Mouse (Mus musculus) ES-E14 (cell line): ENCODE measurements around the gene Foxs1. TPM values are rescaled to one million over a fixed set of nuclear protein-coding genes. Genes with fewer than 3 reads are reported as not detected.

ENCODE experiments used
- DNase-seq: peaks from one replicate; pipeline ENCODE4 v3.0.0-alpha.2; 2013; ENCODE audit warnings: low read depth, low spot score
- H3K27ac ChIP-seq: 2 replicates; pipeline ENCODE4 v1.5.1; 2012; ENCODE audit warnings: low read depth, mild to moderate bottlenecking, low read length, moderate library complexity, mixed read lengths; ENCODE audit not compliant: poor library complexity, insufficient read depth, severe bottlenecking
- H3K36me3 ChIP-seq: 2 replicates; pipeline ENCODE4 v1.6.1; 2012; ENCODE audit warnings: mild to moderate bottlenecking, low read length, moderate library complexity, mixed read lengths; ENCODE audit not compliant: control insufficient read depth, poor library complexity, insufficient read depth, severe bottlenecking
- H3K4me1 ChIP-seq, 2 experiments: fragments of 150-350 bp in 1 of 2; sonication (generic) in 1 of 2; 2 replicates each; pipeline ENCODE4 v1.6.1; 2012; ENCODE audit warnings: low read length in 2 of 2, mild to moderate bottlenecking in 1 of 2, mixed read lengths in 1 of 2; ENCODE audit not compliant: control insufficient read depth in 2 of 2, insufficient read depth in 2 of 2, poor library complexity in 1 of 2
- H3K4me3 ChIP-seq, 2 experiments: fragments of 150-350 bp in 1 of 2; sonication (generic) in 1 of 2; 2 replicates each; pipeline ENCODE4 v1.5.1; 2012; ENCODE audit warnings: low read length in 2 of 2, low read depth in 1 of 2, mild to moderate bottlenecking in 1 of 2, mixed read lengths in 1 of 2; ENCODE audit not compliant: insufficient read depth in 1 of 2, poor library complexity in 1 of 2, severe bottlenecking in 1 of 2
- H3K9ac ChIP-seq: 2 replicates; pipeline ENCODE4 v1.6.1; 2012; ENCODE audit warnings: low read depth, mild to moderate bottlenecking, low read length, mixed read lengths; ENCODE audit not compliant: poor library complexity, insufficient read depth, severe bottlenecking
- H3K9me3 ChIP-seq: fragments of 150-350 bp; sonication (generic); 2 replicates; pipeline ENCODE4 v1.6.1; 2012; ENCODE audit warnings: low read depth, mild to moderate bottlenecking, low read length; ENCODE audit not compliant: control insufficient read depth, insufficient read depth
- CHD2 ChIP-seq: IDR thresholded peaks from 2 replicates; pipeline ENCODE4 v1.6.1; 2014; ENCODE audit warnings: mild to moderate bottlenecking, low read depth, low read length, inconsistent platforms
- HCFC1 ChIP-seq: IDR thresholded peaks from 2 replicates; pipeline ENCODE4 v1.6.1; 2012; ENCODE audit warnings: low read length, inconsistent platforms, borderline replicate concordance; ENCODE audit not compliant: insufficient read depth
- MAFK ChIP-seq: IDR thresholded peaks from 2 replicates; pipeline ENCODE4 v1.6.1; 2014; ENCODE audit warnings: mild to moderate bottlenecking, low read depth, low read length, inconsistent platforms; ENCODE audit not compliant: insufficient read depth
- ZC3H11A ChIP-seq: IDR thresholded peaks from 2 replicates; pipeline ENCODE4 v1.6.1; 2012; ENCODE audit warnings: low read depth, mild to moderate bottlenecking, inconsistent platforms, low read length, borderline replicate concordance
- ZNF384 ChIP-seq: IDR thresholded peaks from 2 replicates; pipeline ENCODE4 v1.6.1; 2012; ENCODE audit warnings: low read depth, low read length, inconsistent platforms
- in situ Hi-C, 2 experiments: fragments of 600-800 bp; cut with MboI; formaldehyde crosslinking; loops; one replicate each; pipeline ENCODE4 v1.15.1; 2025; ENCODE audit warnings: low sequenced_read_pairs in 2 of 2, inconsistent platforms in 1 of 2; ENCODE audit not compliant: unreplicated experiment in 2 of 2
- total RNA-seq: library from RNA; depleted of rRNA; stranded (reverse); fragments of 300-350 nt; gene quantifications from 2 replicates; pipeline ENCODE4 v1.2.3, GENCODE M21; 2012

Foxs1 gene
- total RNA-seq, 1 experiment, result 0.36 TPM

DNA sequence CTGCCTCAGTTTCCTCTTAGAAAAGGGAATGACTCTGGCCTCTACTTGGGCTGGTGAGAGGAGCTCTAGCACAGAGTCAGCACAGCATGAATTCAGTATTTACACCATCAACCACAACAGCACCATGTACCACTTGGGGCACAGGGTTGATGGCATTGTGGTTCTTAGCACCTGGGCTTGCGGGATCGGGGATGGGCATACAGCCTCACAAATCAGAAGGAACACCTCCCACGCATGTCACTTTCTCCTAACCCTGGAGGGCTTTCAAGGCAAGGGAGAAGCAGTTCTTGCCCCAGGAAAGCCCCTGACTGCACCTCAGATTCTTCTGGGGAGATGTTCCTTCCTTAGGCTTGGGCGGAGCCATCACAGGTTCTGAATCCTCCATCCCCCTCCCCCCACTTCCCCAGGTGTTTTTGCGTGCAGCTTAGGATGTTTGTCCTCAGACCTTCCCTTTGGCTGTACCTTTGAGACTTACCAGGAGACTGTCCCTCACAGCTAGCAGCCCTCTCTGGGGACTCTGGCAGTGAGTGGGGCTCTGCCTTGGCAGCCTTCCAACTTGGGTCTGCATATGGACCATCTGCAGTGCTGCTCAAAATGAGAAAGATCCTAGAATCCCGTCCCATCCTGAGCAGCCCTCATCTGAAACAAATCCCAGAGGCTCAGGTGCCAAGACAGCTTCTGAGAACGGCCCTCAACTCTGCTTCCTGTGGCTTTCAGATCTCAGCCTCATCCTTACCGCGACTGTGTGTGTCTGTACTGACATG, 26.6 kb downstream of the Foxs1 start:
- peaks cover 0 to 9% of the 10 kb centered on the region in 2 experiments; a peak in 1 of 4 replicates for H3K4me1 ChIP-seq
- H3K9me3 ChIP-seq, result no peaks in the 10 kb centered on the region
- in situ Hi-C loops, result loop anchor here in 1 of 2 experiments (25.0 kb wide), 1 partner anchor 231 kb away; no protein-coding TSS in a partner anchor
- no peaks in the 10 kb centered on the region for H3K36me3 ChIP-seq
- no peak overlapping the region for H3K9ac ChIP-seq
- DNase-seq, result no peak
- H3K27ac ChIP-seq, result no peak overlapping the region
- H3K4me3 ChIP-seq, result no peak overlapping the region
- TF ChIP-seq CHD2, result no peak
- no peak for TF ChIP-seq MAFK
- TF ChIP-seq ZNF384, result no peak
- TF ChIP-seq ZC3H11A, result no peak
- no peak for TF ChIP-seq HCFC1

DNA sequence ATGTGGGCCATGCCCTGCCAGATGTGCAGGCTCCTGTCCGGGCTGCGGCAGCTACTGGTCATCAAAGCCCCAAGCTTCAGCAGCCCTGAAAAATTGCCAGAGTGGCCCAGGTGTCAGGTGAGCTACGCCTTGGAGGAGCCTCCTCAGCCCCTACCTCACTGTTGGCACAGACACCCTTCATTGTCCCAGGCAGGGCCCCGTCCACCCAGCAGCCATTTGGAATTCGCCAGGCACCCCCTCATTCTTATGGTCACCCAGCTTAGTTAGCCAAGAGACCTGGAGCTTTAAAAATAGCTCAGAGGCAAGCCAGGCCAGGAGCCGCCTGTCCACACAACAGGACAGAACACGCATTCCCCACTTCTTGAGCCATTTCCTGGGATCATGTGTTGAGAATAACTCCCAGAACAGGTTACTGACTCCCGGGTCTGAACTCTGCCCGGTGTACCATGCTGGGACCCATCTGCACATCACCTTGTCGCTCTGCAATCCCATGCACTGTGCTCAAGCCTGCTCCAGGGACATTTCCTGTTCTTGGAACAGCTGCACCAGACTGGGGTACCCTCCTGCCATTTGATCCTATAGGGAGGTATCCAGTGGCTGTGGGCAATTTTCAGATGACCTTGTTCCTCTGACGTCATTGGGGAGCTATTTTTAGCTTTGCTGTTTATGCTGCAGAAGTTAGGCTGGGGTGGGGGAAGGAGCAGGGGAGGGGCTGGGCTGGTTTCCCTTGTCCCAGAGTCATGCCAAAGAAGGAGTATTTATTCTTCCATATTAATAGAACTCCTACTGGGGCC, 27.8 kb downstream of the Foxs1 start:
- Histone ChIP-seq H3K4me1 (peaks cover 0 to 9% of the 10 kb centered on the region in 2 experiments; a peak in 1 of 4 replicates), H3K27ac (no peak overlapping the region), H3K9ac (no peak overlapping the region), H3K4me3 (no peak overlapping the region; a peak in 1 of 4 replicates), H3K9me3 (no peaks in the 10 kb centered on the region), H3K36me3 (no peaks in the 10 kb centered on the region)
- TF ChIP-seq HCFC1 (no peak), ZC3H11A (no peak), CHD2 (no peak), MAFK (no peak), ZNF384 (no peak)
- DNase-seq, result no peak
- in situ Hi-C loops, result loop anchor here in 1 of 2 experiments (25.0 kb wide), 1 partner anchor 232 kb away; no protein-coding TSS in a partner anchor

DNA sequence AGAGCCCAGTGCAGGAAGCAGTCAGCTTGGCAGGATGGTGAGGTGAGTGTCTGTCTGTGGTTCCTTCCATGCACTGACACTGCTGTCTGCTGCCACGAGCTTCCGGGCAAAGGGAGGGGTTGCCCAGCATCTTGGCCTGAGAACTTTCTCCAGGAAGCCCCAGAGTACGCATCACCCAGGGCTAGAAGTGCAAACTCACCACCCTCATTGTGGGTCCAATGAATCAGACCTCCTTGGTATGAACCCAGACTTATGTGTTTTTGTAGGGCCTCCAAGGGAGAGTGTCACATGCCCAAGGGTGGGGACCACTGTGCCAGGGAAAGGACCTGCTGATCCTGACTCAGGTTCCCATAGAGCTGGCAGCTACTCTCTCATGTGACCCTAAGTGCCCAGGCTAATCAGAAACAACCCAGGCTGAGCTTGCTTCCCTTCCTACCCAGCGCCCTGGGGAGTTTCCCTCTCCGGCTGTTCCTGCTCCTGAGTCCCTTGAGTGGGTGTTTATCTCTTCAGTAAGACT, 28.8 kb downstream of the Foxs1 start:
- Histone ChIP-seq H3K4me3 (no peak overlapping the region), H3K36me3 (no peaks in the 10 kb centered on the region), H3K9me3 (no peaks in the 10 kb centered on the region), H3K27ac (no peak overlapping the region), H3K9ac (no peak overlapping the region), H3K4me1 (peaks cover 0 to 9% of the 10 kb centered on the region in 2 experiments; a peak in 1 of 4 replicates)
- DNase-seq, result no peak
- in situ Hi-C loops, result loop anchor here in 1 of 2 experiments (25.0 kb wide), 1 partner anchor 233 kb away; no protein-coding TSS in a partner anchor
- TF ChIP-seq CHD2, result no peak
- no peak for TF ChIP-seq MAFK
- no peak for TF ChIP-seq HCFC1
- TF ChIP-seq ZNF384, result no peak
- TF ChIP-seq ZC3H11A, result no peak

DNA sequence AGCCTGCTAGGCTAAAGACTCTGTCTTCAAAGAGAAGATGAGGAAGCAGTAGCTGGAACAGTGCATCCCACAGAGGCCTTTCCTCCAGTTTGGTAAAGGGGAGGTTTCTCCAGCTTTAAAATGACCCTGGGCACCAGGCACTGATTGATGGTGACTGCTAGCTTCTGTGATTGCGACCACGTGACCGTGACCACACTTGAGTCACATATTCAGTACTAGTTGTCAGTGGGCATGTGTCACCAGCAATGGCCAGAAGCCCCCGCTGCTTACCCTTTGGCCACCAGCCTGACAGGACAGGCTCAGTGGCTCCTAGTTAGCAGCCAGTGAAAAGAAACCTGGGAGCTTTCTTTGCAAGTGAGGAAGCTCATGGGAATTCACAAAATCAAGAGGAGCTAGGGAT, 29.4 kb downstream of the Foxs1 start:
- Histone ChIP-seq H3K36me3 (no peaks in the 10 kb centered on the region), H3K9ac (no peak overlapping the region), H3K4me1 (peaks cover 0 to 9% of the 10 kb centered on the region in 2 experiments; a peak in 1 of 4 replicates), H3K27ac (no peak overlapping the region), H3K4me3 (no peak overlapping the region), H3K9me3 (no peaks in the 10 kb centered on the region)
- no peak for DNase-seq
- no peak for TF ChIP-seq HCFC1
- no peak for TF ChIP-seq MAFK
- TF ChIP-seq ZNF384, result no peak
- TF ChIP-seq CHD2, result no peak
- TF ChIP-seq ZC3H11A, result no peak
- in situ Hi-C loops, result loop anchor here in 1 of 2 experiments (25.0 kb wide), 1 partner anchor 234 kb away; no protein-coding TSS in a partner anchor
